Mouse (Mus musculus): ENCODE results near the gene Stag2. TPM values are rescaled to one million over a fixed set of nuclear protein-coding genes. Genes with fewer than 3 reads are reported as not detected.

Gene Stag2
- total RNA-seq, 1 experiment from 2014 or later = 86.6 TPM

- DNase-seq = no peak
Measured at GRCm38 (mm10) chrX:42215742-42216141, 66.6 kb downstream of the Stag2 start.

DNA sequence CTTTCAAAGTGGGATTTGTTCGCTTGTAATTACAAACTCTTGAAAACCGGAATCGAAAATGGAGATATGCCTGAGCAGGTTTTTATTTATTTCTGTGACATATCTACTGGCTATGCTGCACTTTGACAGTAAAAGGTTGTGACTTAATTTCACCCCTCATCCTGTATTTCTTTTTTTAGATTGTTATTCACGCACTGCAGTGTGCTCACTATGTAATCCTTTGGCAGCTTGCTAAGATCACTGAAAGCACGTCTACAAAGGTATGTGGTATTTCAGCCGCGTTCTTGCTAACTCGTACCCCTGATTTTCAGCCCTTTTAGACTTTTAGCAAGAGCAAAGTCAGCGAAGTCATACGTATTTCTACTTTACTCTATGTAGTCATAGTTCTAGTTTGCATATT, 101.2 kb downstream of the Stag2 start:
- no peak for DNase-seq

GRCm38 (mm10) chrX:42272713-42273112, 123.6 kb downstream of the Stag2 start:
- no peak for DNase-seq

DNA sequence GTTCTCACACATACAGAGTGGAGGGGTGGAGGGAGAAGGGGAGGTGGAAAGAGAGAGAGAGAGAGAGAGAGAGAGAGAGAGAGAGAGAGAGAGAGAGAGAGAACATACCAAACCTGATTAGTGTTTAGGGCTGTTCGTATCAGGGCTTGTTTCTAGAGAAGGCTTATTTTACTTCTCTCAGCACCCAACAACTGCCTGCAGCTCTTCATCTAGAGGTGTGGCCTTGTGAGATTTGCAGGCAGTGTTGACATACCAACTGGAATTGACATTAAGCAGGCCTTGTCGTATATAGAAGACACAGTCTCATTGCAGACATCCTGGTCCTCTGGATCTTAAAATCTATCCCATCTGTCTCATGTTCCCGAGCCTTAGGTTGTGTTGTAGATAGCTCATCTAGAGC, 141.1 kb downstream of the Stag2 start:
- DNase-seq = no peak

DNA sequence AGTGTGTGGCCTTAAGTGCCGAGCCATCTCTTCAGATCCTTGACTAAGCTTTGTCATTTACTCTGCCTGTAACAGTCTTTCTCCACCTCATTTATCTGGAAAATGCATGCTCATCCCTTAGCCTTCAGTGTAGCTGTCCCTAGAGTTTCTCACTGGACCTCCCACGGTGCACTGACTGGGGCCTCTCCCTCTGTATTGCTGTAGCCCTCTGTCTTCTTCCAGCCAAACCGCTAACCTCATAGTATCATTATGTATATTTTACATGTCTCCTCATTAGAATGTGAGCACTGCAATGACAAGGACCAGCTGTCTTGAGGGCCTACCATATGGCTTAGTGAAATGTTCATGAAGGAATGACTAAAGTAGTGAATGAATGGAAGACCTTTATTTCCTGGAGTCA, 166.1 kb downstream of the Stag2 start:
- no peak for DNase-seq

- no peak for DNase-seq
Measured at GRCm38 (mm10) chrX:42320424-42320823, 171.3 kb downstream of the Stag2 start.

DNA sequence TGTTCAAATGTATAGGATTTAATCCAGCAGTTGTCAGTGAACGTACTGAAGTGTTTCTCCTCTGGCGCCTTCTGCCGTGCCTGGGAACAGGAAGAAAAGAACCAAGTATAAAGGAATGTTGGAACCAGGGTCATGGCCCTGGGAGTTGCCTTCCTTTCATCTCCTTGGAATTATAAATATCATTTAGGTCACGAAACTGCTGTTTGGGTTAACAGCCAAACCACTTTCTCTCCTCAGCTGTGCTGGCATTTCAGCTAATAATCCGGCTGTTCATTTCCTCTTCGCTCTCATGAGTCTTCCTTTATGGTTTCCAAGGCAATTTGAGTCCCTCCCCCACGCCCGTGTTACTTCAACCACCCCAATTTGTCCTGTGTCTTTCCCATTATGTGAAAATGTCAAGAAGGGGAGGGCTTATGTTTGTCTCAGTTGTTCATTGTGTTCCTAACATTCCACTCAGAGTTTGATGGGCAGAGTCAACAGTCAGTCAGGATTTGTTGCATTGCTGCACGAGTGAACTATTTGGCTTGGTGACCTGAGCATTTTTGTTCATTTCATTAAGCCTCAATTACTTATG, 172.2 kb downstream of the Stag2 start:
- DNase-seq = no peak

DNA sequence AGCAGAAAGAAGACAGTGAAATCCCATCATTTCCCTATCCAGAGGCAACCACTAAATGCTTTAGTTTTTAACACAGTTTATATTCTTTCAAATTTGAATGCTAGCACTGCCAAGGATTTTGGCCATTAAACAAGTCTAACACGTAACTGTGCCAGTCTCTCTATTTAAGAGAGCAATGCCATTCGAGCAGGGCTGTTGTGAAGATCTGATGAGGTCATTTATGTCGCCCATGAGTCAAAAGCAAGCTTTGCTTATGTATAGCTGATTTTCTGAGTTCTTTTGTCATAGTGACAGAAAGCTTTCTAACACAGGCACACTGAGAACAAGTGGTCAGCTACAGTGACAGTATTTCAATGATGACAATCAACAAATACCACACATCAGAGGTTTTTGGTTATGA, 175.7 kb downstream of the Stag2 start:
- DNase-seq = no peak

Other genes starting within 250 kb of the Stag2 start
- 78.4 and 81.1 TPM in 2 replicates for gene Thoc2, start 228.6 kb upstream of the Stag2 start, total RNA-seq (2021)
- gene Xiap, start 89.6 kb upstream of the Stag2 start, total RNA-seq (2021) = 45.4 and 55.7 TPM in 2 replicates

Measured in adrenal gland, postnatal 25 days (tissue).